Mouse (Mus musculus): ENCODE measurements around the gene Ocm.

The Ocm gene

DNA sequence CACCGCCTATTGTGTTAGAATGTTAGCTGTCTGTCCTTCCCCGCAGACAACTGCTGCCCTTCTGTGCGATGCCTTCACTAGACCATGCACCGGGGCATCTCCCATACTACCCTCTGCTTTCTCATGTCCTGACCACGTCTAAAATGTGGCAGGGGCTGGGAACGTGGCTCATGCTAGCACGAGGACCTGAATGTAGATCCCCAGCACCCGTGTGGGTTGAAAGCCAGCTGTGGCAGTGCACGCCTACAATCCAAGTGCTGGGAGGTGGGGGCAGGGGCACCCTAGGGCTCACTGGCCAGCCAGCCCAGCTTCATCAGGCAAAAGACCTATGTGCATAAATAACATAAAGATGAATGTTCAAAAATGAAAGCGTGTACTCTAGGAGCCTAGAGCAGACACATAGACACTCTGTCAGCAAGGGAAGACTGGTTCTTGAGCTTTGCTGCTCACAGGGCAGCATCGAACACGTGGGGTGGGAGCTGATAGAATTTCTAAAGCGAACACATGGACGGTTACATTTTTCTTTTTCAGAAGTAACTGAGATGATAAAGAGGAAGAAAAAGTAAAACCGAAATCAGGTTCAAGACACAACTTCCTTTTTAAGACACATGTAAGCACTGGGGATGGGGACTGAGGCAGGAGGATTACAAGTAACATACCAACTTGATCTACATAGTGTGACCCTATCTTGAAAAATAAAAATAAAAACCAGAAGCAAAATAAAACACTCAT, 23.8 kb downstream of the Ocm start:
- no peak for DNase-seq (ENCODE audit: low spot score in 2 of 2)

DNA sequence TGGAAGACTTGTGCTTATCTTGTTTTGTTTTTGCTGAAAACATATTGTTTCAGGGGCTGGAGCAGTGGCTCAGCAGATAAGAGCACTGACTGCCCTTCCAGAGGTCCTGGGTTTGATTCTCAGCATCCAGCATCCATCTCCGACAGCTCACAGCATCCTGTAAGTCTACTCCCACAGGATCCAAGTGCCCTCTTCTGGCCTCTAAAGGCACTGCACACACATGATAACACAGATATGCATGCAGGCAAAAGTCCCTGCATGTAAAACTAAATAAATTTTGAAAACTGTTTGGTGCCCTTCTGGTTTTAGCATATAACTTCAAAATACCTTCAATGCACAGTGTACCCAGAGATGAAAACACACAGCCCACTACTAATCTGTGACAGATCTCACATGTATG, 27.1 kb downstream of the Ocm start:
- DNase-seq (ENCODE audit: low spot score in 2 of 2): no peak

DNA sequence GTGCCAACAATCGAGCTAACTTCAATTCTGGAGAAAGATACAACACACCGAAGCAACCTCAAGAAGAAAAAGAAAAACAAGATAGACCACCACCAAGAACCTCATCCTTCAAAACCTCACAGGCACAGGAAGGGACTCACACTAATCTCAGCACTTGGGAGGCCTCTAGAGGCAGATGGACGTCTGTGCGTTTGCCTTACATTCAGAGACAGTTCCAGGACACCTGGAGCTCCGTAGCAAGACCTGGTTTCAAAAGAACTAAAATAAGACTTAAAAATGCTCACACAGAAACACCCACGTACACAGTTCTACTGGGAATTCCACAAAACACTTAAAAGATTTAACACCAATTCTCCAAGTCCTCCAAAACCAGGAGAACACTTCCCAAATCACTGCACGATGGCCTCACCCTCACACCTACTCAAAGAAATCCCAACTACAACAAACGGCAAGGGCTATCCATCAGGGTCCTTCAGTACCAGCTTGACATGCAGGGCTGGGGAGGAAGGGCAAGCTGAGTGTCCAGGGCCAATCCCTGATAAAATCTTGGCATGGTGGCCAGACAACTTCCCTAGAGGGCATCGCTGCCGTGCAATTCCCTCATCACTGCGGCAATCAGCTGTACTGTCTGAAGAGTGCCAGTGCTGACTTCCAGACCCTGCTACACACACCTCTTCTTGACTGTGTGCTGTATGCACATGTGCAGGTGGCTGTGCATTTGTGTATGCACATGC, 31.7 kb downstream of the Ocm start:
- no peak for DNase-seq (ENCODE audit: low spot score in 2 of 2)

DNA sequence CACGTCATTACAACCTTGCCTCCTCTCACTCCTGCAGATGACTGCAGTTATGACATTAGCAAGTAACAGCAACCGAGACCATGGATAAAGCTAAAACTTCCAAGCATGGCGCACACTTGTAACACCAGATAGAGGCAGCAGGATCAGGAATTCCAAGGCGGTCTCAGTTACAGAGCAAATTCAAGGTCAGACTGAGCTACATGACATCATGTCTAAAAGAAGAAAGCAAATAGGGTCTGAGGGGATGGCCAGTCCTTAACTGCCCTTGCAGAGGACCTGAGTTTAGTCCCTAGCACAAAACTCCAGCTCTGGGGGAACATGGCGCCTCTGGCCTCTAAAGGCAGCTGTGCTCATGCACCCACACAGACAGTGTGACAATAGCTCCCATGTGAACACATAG, 32.6 kb downstream of the Ocm start:
- no peak for DNase-seq (ENCODE audit: low spot score in 2 of 2)

DNA sequence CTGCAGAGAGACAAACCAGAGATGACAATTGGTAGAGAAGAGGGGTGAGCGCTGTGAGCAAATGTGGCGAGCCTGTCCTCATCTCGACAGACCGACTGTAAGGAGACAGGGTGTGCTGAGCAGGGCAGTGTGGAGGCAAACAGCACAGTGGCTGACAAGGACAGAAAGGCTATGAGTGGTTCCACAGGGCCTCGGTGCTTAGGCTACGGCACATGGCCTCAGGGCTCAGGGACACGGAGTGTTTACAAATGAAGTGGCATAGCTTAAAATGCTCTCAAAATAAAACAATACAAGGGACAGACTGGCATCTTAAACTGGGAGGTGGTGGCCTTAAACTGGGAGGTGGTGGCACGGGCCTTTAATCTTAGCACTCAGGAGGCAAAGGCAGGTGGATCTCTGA, 33.2 kb downstream of the Ocm start:
- no peak for DNase-seq (ENCODE audit: low spot score in 2 of 2)

DNA sequence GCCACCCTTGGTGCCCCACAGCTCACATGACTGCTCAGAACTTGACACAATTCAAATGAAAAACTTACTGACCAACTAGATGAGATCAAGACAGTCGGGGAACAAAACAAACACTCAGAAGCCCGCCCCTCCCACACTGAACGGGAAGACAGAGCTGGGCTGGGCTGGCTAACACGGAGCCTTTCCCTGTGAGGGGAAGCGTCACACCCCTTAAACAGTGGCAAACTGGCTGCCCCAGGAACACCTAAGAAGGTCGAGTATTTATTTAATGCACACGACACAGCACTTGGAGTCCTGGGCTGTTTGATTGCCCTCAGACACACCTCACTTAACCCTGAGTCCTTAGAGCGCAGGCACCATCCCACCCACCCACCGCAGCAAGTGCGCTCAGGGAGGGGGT, 33.8 kb downstream of the Ocm start:
- DNase-seq (ENCODE audit: low spot score in 2 of 2): no peak

DNA sequence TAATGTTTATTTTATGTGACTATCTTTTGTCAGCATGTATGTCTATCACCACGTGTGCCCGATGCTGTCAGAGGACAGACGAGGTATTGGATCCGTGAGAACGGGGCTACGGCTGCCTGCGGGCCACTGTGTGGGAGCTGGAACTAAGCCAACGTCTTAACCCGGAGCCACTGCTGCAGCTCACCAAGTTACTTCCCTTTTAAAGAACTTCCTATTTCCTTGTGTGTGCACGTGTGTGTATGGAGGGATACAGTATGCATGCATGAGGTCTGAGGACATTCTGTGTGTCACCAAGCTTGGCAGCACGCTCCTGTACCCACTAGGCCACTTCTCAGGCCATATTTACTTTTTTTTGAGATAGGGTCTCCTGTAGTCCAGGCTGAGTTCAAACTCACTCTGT, 36.4 kb downstream of the Ocm start:
- no peak for DNase-seq (ENCODE audit: low spot score in 2 of 2)

DNA sequence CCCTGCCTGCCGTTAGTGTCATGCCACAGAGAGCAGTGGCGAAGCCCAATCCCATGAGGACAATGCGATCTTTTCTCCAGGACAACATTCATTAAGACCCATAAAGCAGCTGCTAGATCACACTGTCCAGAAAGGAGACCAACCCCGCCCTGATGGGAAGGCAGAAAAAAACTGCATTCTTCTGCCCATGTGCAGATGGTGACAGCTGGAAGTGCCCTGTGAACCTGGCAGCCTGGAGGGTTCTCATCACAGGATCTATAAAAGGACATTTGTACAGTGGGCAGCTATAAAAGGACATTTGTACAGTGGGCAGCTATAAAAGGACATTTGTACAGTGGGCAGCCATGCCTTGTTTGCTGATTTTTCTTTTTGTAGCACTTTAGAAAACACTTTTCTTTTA, 37.4 kb downstream of the Ocm start:
- no peak for DNase-seq (ENCODE audit: low spot score in 2 of 2)

DNA sequence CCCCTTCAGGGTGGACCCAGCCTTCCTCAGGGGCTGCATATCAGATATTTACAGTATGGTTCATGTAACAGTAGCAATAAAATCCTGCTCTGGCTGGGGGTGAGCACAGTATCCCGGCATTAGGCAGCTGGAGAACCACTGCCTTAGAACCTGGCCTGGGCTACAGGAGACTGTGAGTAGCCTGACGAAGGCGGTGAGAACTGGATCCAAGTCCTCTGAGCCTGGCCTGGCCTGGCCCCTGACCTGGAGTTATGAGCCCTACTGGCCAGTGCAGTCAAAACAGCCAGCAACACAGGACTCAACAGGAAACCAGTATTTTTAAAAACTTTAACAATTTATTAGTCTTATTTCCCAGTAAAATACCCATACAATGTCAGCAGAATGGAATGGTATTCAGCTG, 38.9 kb downstream of the Ocm start:
- no peak for DNase-seq (ENCODE audit: low spot score in 2 of 2)

DNA sequence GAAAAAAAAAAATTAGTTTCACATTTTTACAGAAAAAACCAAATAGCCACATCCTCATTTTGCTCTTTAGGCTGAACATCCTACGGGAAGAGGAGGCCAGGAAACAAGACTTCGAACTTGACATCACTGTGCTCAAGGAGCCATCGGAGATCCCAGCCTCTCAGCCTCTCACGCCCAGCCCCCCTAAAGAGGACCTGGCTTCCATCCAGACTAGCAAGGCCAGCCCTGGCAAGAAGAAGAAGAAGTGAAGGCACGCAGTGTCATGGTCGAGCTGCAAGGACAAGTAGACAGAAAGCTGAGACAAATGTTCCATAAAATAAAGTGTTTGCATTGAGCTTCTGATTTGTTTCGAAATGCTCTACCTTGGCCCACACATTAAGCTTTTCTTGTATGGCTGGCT, 41.1 kb downstream of the Ocm start:
- no peak for DNase-seq (ENCODE audit: low spot score in 2 of 2)

DNA sequence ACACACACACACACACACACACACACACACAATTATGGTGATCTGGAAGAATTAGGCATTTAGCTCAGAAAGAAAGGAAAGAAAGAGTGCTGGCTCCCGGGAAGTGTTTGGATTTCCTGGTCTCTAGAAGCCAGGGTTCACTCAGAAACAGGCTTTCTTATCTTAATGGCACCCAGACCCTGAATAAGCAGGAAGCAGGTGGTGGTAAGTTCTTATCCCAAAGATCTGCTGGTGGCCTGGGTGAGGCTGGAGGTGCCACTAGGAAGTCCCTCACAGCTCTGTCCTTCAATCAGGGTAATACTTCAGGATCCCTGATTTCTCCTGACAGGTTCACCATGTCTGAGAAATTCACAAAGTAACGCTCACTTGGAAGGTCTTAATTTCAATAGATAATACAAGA, 44.1 kb downstream of the Ocm start:
- no peak for DNase-seq (ENCODE audit: low spot score in 2 of 2)

DNA sequence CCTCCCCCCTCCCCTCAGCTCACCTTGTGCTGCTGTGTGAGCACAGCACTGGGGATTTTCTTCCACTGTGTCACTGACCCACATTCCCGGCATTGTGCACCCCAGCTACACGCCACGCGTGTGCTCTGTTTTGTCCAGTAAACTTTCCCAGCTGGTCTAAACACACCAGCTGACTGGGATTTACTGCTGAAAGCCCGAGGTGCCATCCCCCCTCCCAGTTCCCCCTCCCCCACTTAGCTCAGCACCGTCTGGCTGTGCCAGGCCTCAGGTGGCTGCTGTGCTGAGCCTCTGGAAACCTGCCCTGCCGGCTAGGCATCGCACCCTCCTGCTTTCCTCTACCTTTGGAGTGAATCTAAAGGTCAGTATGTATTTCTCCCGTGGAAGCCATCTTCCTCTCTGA, 45.6 kb downstream of the Ocm start:
- no peak for DNase-seq (ENCODE audit: low spot score in 2 of 2)

DNA sequence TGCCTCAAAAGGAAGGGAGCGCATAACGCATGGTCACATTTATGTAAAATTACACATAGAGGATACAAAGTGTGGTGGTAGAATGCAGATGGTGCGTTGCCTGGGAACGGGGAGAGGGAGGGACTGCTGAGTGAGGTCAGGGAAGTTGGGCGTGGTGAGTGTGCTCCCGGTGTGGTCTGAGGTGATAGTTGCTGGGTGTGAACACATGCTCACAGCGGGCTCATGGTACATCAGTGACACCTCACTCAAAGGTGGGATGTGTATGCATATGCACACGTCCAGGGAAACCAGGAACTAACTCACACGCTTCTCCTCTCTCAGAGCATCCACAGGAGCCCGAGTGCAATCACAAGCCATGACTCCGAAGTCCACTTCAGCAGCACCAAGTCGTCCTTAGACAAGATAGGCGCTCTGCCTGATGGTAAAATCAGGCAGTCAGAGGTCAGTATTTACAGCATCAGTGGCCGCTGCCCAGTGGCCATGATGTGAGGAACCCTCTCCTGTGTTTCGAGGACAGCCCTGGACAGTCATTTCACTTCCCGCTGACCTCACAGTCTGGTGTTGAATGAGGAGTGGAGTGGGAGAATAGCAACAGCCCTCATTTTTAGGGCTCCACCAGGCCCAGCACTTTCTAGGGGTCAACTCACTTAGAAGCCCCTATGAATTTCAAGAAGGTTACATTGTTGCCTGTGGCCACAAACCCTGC, 49.6 kb downstream of the Ocm start:
- DNase-seq (ENCODE audit: low spot score in 2 of 2): no peak

DNA sequence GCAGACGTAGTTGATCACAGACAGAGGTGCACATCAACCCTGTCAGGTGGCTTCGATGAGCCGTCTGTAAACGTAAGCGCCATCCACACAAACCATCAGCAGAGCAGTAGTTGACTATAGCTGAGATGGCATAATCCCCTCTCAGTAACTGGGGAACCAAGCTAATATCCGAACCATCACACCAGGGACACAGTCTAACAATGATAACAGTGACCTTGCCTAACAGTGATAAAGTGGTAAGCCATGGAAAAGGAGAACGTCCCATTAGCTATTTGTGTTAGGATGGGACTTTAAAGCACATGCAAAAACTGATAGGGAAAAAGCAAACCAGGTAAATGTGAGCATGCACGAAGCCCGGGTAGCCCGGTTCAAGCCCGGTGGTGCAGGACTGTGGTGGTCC, 50.2 kb downstream of the Ocm start:
- DNase-seq (ENCODE audit: low spot score in 2 of 2): no peak

DNA sequence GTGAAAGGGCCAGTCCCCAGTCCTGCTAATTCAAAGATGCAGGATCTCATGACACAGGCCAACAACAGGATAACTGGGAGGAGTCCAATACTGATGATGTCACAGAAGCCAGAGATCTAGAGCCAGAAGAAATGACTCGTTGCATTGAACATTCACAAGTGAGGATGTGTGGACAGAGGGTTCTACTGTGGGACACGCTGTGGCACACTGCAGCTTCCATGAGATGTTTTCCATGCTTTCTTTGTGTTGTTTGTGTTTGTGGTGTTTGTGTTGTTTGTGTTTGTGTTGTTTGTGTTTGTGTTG, 50.9 kb downstream of the Ocm start:
- no peak for DNase-seq (ENCODE audit: low spot score in 2 of 2)

DNA sequence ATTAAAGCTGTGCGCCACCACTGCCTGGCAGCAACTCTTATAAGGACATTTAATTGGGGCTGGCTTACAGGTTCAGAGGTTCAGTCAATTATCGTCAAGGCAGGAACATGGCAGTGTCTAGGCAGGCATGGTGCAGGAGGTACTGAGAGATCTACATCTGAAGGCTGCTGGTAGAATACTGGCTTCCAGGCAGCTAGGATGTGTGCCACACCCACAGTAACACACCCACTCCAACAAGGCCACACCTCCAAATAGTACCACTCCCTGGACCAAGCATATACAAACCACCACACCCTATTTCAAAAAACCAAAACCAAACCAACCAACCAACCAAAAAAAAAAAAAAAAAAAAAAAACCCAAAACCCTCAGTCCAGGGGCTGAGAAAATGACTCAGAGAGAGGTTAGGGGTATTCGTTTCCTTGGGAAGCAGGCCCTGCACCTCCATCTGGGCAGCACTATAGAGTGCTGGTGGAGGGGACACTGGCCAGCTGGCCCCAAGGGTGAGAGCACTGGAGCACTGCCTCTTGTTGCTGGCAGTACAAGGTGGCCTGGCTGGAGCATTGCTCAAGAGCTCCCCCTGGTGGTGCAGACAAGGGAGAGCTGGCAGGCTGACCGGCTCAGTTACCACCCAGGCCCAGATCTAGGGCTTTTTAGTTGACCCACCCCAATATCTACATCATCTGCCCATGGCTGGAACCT, 51.4 kb downstream of the Ocm start:
- peak; percentile 47 to 54 for DNase-seq (ENCODE audit: low spot score in 2 of 2)

DNA sequence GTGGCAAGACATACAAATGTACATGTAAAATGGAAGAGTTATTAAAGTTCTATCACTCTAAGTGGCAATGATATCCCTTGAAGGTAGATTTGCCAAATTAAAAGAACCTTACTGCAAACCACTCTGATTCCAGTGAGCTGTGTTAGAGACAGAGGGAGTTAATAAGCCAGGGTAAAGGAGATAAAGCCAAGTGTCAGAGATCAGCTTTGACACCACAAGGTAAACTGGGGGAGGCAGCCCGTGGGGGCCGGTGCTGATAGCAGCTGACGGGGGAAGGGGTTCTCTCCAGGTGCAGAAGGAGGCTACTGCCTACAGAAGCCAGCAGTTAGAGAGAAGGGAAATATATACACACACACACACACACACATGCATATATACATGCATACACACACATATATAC, 53.8 kb downstream of the Ocm start:
- DNase-seq (ENCODE audit: low spot score in 2 of 2): no peak

All from right cerebral cortex, adult 2 months (tissue).